Mouse (Mus musculus) telencephalon, adult 2 months (tissue): ENCODE data around the gene Dagla.

Source experiments
- DNase-seq: peaks from one replicate; pipeline ENCODE4 v3.0.0-alpha.2; 2011; ENCODE audit warnings: low read depth, low spot score

The Dagla gene

DNA sequence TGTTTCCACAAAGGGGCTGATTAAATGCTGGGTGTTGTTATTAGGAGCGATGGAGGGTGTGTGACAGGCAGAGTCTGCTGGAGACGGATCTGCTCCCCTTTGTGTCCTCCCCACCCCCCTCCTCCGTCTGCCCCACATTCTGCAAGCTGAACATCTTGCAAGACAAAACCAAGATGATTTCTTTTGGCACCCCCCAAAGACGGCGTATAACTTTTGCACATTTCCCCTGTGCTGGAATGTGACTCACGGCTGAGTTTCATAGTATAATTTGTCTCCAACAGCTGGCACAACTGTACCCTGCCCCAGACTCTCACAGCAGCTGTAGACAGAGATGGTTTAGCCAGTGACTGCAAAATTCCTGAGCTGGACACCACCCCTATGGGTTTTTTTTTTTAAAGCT lies 3.3 kb upstream of the Dagla start:
- DNase-seq: no peak

DNA sequence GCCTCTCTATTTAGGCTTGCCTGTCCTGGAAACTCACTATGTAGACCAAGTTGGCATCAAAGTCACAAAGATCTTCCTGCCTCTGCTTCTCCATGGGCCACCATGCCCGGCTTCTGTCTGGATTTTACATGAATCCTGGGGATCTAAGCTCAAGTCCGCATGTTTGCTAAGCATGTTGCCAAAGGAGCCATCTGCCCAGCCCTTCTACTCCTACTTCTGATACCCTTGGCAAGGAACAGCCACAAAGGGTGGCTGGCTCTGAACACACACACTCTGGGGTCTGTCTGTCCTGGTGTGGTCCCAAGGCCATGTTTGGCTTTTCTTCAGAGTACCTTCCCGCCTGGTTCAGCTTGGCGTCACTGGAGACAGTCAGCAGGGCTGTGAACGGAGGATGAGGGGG lies 2.7 kb upstream of the Dagla start:
- DNase-seq: no peak

DNA sequence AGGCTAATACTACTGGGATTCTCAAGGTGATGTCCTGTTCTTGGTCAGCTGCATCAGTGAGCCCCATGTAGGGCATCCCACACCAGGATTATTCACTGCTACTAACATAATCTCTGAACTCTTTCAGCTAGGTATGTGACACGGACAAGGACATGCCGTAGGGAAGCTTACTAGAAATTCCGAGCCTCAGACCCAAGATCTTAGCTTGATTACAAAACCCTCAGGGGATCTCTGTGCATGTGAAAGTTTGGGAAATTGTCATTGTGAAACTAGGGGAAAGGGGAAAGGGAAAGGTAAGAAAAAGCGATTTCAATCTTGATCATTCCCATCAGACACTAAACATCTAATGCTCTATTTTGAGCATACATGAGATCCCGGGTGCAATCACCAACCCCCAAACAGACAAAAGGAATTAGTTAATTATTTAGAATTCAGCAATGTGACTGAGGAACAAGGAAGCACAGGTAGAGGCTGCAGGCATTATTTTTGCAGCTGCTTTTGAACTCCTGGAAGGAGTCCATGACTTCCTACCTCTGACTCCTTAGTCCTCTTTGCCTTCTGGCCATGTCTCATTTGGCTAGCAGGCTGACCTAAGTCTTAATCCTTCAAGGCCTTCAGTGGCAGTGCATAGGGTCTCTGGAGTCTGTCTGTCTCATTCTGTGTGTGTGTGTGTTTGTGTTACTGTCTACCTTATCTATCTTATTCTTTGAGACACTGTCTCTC lies 2.0 kb upstream of the Dagla start:
- no peak for DNase-seq

DNA sequence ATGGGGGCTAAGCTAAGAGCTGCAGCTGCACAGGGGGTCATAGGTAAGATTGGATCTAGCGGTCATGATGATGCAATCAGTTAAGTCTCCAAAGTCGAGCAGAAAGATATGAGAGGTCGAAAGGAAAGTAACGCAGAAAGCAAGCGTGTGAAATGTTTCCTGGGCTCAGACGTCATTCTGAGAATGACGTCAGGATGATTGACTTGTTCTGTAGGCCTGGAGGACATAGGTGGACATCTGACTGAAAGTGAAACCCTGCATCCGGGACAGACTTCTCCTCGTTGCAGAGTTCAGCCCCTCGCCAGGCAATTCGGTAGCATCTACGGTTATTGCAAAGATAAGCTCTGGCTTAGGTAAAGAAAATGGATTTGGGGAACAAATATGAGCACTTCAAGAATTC lies 963 bp upstream of the Dagla start:
- DNase-seq: no peak

DNA sequence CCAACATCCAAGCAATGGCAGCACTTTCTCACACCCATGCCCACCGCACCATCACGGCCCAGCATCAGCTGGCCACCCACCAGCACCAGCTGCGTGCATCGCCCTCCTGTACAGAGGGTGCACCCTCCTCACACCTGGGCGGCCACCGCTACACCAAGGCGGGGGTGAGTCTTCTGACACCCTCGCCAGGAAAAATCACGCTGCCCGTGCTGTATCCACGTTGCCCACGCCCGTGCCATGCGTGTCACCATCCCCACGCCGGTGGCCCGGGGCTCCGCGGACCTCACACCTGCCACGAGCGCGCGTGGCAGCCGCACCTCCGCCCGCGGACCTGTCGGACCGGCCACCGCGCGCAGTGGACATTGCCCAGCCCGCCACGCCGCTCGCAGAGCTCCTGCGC lies 282 bp downstream of the Dagla start:
- DNase-seq: no peak

DNA sequence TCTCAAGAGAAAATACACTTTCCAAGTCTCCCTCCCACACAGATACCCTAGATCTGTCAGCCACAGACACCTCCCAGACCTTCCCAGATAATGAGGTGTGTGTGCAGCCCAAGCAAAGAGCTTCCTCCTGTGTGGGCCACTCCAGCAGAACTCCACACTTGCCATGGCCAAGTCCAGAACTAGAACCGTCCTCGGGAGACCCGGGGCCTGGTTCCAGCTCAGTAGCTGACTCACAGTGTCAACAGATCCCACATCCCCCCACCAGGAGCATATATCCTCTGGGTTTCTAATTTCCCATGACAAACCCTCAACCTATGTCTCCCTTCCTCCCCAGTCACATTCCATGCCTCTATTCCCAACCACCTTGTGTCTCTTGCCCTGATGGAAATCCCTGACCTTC lies 1.8 kb downstream of the Dagla start:
- DNase-seq: no peak

DNA sequence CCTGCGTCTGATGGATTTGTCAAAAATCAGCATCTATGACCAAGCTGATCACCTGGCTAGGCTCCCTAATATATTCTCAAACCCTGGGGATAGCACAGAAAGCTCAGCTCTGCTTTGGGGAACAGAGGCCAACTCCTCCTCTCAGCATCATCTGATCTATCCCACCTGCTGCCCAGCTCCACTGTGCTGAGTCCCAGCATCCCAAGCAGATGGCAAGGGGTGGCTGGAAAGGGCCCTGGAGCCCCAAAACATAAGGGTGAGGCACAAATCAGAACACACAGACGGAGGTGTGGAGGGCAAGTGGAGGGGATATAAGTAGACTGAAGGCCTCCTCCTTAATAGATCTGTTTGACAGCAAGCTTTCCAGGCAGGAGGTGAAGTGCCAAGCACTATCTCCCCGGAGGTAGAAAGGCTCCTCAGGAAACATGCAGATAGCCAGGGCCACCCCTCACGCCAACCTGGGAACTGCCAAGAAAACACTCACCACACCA lies 2.8 kb downstream of the Dagla start:
- DNase-seq: no peak

DNA sequence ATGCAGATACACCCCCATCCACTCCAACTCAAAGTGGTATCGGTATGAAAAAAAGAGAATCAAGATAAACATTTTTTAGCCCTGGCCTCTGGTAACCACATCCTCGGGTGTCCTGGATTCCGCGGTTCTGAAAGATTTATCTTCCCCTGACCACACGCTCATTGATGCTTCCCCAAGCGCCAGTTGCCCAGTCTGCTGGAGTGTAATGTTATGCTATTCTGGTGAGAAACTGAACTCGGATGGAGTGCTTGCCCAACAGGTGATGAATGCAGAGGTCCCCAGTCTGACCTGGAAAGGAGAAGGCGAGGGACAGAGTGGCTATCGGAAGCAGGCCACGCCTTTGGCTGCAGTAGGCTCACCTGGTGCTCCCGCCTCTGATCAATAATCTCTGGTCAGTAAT lies 3.4 kb downstream of the Dagla start:
- DNase-seq: no peak

DNA sequence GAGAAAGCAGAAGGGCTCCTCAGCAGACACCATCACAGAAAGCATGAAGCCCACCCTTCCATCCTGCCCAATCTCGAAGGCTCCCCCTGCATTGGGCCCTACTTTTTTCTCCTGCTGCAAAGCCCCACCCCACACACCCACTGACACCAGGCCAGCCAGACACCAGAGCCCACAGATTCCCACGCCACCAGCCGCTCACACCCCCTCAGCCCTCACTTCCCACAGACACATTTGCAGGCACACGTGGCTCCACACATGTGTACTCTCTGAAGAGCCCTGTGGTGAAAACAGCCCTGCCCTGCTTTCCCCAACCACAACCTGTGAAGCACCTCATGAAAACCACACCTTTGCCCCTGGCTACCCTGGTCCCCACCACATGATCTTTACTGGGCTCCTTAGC lies 3.9 kb downstream of the Dagla start:
- DNase-seq: no peak

DNA sequence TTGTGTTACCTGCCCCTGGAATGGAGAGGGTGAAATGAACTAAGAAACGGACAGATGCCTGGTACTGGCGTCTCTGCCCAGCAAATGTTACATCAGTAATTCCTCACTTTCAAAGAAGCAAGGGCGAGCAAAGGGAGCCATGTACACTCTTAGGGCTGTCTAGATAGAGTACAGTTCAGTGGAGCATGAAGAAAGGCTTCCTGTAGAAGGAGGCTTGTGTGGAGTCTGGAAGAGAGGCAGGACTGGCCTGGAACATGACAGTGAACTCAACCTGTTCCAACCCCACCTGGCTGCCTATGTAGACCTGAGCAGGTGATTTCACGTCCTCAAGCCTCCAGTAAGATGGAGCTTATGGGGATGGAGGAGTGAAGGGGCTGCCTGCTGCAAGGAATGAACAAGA lies 6.4 kb downstream of the Dagla start:
- no peak for DNase-seq

DNA sequence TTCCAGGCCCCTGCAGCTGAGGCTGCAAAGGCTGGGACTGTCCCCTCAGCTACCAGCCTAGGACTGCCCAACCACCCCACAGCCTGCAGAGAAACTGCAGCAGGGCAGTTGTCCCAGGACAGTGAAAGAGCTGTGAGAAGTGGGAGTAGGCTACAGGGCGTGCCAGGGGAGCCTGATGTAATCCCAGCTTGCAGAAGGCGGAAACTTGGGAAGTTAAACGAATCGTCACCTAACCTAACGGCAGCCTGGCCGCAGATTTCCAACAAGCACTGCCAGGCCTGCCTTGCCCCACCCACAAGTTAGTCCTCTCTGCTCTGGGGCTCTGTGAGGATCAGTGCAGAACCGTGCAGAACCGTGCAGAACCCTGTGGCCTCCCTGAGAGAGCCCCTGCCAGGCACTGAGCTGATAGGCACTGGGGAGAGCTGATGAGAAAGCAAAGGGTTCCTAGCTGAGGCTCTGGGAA lies 7.6 kb downstream of the Dagla start:
- no peak for DNase-seq

DNA sequence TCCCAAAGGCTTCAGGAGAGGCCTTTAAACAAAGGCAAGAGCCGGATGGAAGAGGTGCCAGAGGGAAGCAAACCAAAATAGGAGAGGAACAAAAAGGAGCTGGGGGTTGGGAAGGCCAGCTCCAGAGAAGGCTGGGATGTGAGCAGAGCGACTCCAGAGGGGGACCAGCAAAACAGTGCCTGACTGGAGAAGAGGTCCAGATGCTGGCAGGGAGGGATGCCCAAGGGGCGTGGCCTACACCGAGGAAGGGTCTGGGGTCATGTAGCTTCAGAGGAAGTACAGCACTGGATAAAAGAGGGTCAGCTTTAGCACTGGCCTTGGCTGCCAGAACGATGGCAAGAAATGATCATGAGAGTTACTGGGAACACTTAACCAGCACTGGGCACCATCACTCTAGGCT lies 8.4 kb downstream of the Dagla start:
- DNase-seq: no peak

DNA sequence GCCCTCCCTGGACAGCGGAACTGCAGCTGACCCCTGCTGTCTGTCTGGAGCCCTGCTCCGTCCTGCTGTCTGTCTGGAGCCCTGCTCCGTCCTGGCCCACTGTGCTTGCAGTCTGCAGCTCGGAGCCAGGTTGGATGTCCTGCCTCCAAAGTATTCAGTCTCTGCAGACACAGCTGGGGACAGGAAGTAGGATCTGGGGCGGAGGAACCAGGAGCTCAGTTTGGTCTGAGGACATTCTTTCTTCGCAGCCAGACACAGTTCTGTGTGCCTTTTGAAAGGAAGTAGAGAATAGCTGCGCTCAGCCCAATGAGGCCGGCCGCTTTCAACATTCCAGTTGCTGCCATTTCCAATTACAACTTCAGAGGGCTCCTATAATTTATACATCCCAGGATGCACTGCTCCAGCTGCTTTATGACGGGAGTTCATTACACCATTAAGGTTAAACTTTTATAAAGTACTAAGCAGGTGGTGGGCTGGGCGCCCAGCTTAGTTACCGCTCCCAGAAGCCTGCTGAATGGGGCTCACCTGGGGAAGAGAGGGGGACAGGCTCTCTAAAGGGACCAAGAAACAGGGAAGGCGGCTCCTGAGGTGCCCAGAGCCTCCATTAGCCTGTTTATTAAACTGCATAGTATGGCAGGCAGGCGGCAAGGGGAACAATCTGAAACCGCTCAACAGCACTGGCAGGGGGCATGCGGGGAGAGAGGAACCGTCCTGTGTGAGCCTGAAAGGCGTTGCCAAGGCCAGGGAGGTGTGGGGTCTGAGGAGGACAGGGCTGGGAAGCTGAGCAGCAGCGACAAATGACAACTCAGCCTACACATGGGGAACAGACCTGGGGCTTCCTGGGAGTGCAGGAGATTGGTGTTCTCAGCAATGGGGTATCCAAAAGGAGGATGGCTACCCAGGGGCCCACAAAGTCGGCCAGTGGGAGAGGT lies 9.8 kb downstream of the Dagla start:
- no peak for DNase-seq

DNA sequence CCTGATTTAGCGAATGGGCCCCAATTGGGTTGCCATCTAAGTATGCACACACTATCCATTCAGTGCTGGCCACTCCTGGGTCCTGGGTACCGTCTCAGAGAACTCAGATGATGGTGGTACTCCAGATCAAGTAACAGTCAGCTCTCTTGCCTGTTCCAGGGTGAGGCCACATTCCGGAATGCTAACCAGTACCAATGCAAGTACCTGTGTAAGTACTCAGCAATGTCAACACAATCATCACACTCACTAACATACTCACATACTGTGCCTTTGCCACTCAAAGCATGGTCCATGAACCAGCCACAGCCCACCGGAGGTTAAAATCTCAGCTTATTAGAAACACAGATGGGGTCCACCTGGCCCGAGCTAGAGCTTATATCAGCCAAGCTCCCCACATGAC lies 10.7 kb downstream of the Dagla start:
- no peak for DNase-seq

DNA sequence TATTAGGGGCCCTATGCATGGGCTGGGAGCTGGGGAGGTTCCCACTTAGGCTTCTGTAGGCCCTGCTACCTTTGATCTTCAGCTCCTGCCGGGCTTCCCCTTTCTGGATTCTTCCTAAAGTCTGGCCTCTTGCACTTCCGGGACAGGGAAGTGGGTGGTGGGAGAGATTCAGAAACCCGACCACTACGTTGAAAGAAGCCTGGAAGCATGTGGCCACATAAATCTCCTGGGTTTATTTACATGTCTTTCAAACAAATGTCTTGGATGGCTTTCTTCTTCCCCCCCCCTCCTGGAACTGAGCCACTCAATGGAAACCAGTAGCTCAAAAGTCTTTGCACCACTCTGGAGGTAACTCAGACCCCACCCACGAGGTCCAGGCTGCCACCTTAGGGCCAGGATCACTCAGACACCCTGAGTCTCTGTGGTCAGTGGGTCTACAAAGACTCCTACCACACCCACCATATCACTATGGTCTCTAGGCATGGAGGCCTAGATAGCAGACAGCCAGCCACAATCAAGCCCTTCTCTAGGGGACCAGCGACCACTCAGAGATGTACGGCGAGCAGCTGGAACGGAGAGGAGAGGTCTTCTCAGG lies 12.7 kb downstream of the Dagla start:
- DNase-seq: no peak

DNA sequence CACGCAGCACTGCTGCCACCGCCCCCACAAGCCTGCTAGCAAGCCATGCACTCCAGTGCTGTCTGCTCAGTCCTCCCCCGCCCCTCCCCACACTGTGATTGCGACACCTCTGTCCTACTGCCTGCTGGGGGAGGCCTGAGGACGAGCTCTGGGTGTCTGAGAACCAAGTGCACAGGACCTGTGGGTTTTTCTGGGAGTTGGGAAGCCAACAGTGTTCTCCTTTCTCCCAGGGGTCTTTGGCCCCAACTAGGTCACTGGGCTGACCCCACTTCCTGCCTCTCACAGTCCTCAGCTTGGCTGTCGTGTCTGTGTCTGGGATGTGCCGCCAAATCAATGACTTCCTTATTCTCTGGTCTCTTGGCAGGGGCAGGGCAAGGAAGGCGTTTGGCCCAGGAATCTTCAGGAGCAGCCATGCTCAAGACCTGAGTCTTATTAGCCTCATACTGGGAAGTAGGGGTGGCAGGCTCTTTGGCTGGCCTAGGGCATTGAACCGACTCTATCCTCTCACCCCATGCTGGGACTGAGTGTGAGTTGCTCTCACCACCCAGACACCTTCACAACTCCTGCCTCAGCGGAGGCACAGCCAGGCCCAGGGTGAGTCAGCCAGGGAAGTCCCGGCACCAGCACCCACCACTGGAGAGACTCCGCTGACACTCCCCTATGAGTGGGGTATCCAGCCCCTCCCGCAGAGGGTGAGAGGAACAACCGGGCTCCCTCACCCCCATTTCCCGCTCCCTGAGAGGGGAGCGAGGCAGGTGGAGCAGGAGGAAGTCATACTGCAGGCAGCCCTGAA lies 14.3 kb downstream of the Dagla start:
- DNase-seq: peak; percentile 79

DNA sequence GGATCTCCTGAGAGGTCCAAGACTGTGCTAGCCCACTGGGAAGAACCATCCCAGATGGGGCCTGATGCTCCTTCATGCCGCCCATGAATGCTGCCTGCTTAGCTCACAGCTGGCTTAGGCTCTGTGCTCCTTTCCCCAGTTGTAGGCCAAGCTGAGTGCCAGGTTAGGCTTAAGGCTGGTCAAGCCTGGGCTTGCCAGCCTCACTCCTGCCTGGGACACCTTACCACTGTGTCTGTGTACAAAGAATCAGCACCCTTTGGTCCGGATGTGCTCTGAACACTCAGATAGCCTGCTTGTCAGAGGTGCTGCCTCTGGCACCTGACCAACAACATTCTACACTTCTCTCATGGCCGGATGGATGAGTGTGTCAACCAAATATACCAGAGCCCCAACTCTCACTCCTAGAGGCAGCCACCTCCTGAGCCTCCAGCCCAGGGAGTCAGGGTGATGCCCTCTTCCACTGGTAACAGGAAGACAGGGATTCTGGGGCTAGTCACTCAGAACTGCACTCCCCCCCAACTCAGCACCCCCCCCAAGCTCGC lies 15.0 kb downstream of the Dagla start:
- DNase-seq: no peak

DNA sequence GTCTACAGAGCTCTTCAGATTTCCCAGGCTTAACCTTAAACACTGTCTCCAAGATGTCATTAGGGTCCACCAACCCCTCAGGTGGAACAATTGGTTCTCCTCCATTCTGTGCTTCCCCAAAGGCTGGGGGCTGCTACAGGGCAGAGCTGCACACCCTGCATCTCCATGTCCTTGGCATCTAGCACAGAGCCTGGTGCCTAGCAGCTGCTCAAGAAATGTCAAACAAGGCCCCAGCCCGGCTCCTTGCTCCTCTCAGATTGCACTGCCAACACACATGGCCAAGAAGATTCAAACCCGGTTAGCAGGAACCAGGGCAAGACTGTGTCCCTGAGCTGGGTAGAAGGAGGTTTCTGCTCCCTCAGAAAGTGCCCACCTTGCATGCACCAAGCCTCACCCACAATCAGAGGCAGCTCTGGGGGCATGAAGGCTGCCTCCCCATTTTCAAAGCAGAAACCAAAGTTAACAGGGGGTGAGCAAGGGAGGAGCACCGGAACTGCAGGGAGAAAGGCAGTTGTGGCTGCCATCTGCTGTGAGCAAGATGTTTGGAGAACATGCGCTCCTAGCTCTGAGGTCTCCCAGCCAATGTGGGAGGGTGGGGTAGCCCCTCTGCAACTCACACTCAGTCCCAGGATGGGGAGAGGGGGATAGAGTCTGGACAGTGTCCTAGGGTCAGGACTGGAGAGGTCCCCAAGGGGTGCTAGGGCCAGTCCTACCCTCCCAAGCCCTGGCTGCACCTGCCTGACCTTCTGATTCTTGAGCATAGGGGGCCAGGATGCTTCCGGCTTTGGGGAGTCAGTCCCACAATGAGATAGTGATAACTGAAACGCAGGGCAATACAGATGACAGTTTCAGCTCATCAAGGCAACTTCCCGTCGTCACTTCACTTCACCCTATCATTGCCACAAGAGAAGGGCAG lies 16.3 kb downstream of the Dagla start:
- no peak for DNase-seq

DNA sequence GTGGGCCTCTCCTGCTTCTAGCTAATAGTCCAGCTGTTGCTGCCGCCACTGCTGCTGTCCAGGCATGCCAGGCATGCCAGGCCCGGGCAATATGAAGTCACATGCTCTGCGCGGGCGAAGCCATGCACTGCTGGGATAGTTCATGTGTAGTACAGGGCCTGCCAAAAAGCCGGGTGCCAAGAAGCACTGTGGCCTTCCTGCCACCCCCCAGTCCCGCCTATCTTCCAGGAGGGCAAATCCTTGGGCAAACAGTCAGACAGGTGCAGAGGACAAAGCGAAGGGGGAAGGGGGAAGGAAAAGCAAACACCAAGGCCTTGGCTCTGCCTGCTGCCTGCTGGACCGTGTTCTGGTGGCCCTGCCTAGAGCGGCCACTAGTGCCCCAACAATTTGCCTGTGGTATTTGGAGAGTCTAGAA lies 18.2 kb downstream of the Dagla start:
- DNase-seq: no peak
